In the genomic region with DNA sequence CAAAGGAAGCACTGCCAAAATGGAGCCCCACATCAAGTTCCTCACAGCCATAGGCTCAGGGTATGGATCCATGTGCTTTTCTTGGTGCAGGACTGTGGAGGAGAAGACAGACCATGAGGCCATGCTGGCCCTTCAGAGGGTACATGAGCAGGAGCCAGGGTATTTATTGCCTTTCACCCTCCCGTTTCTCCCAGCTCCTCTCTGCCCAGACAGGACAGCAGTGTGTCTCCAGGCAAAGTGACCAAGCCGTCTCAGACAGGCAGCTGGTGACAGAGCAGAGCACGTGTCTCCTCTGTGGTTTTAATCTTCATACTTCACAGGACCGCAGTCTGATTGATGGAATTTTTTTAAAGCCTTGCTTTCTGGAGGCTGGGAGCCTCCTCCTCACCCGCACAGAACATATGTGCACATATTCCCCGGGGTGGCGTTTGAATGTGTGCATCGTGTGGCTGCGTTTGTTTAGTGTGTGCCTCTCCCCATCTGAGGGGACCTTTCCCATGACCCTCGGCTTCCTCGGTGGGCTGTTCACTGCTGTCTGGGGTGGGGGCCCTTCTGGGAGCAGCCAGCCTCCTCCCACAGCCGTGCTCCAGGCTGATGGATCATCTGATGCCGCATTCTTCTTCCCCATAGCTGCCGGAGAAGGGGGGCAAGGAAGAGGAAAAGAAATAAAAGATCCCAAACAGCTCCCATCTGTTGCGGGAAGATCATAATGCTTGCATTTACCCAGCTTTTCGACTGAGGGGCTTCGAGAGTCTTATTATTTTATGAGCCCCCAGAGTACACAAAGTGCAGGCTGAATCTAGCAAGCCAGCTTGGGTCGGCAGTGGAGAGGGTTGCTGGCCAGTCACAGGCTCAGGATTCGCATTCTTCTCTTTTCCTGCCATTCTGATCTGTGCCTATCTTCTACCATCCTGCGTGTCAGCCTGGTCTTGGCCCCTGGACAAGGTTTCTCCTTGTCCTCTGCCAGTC, we compare ENCODE assay signal across 8 mouse cellular contexts.
DNase-seq lines count a peak whose midpoint lies in the region; ATAC-seq and TF ChIP-seq lines count a peak whose summit lies in the region.

No protein-coding gene starts in this region.

- no peaks in the 10 kb centered on the region for H3K9me3 ChIP-seq in limb, embryonic 14.5 days (ENCODE audit: control insufficient read depth, low read length)

- peak overlapping the region; percentile 34 for H3K4me2 ChIP-seq in limb, embryonic 14.5 days (replicated peaks; ENCODE audit: low read depth, low read length, severe bottlenecking)

- H3K27ac ChIP-seq in limb, embryonic 14.5 days (replicated peaks; ENCODE audit: low read depth, low read length): no peak overlapping the region

- H3K9ac ChIP-seq in limb, embryonic 14.5 days (ENCODE audit: low read depth, low read length, severe bottlenecking): peak overlapping the region; percentile 13; the same call in 1 of the 2 replicates

- H3ac ChIP-seq in C2C12 (ENCODE audit: control insufficient read depth, insufficient read length, low read depth): peak overlapping the region; percentile 7

- H3K36me3 ChIP-seq in C2C12 (ENCODE audit: control insufficient read depth, insufficient read depth): no peaks in the 10 kb centered on the region
- H3K36me3 ChIP-seq in limb, embryonic 14.5 days (ENCODE audit: control insufficient read depth, insufficient read depth, low read length): no peaks in the 10 kb centered on the region

- no peaks in the 10 kb centered on the region for H3K27me3 ChIP-seq in C2C12 (ENCODE audit: control insufficient read depth, insufficient read depth, insufficient read length)
- no peaks in the 10 kb centered on the region for H3K27me3 ChIP-seq in limb, embryonic 14.5 days (ENCODE audit: control insufficient read depth, insufficient read depth, low read length)

- peak; percentile 73 for ATAC-seq in limb, embryonic 14.5 days (ENCODE audit: low FRiP score, low read depth)

- H3K4me1 ChIP-seq in limb, embryonic 14.5 days (ENCODE audit: control insufficient read depth, insufficient read depth, low read length): peaks cover 9% of the 10 kb centered on the region

- H3K4me3 ChIP-seq in C2C12 (ENCODE audit: insufficient read depth, poor library complexity, severe bottlenecking): no peak overlapping the region
- H3K4me3 ChIP-seq in limb, embryonic 14.5 days (replicated peaks; ENCODE audit: low read length): no peak overlapping the region

- TF ChIP-seq POLR2A in limb, embryonic 14.5 days (IDR thresholded peaks at IDR 0.05; ENCODE audit: borderline replicate concordance, extremely low read depth, insufficient read depth, insufficient read length): no peak

- H3K79me3 ChIP-seq in C2C12 (ENCODE audit: low read depth): no peaks in the 10 kb centered on the region

- WGBS in limb, embryonic 14.5 days: 21% methylated on average over 20 of the region's 20 CpGs

- H3K79me2 ChIP-seq in C2C12 (ENCODE audit: control insufficient read depth, insufficient read depth): no peaks in the 10 kb centered on the region

- DNase-seq in frontal cortex, postnatal 36 days (ENCODE audit: low spot score in 2 of 2): peak; percentile 30 to 42
- DNase-seq in frontal cortex, postnatal 10 days (ENCODE audit: low spot score in 2 of 2): no peak
- peak; percentile 30 for DNase-seq in forelimb bud, embryonic 11.5 days (ENCODE audit: low read depth, low spot score)
- peak; percentile 58 for DNase-seq in limb, embryonic 14.5 days (ENCODE audit: low spot score)
- DNase-seq in telencephalon, adult 2 months (ENCODE audit: low read depth, low spot score): peak; percentile 32
- DNase-seq in T-cell, adult 2 months (ENCODE audit: low spot score): no peak
- no peak for DNase-seq in ovary, adult 18-20 months (ENCODE audit: low spot score)

- TF ChIP-seq CTCF in C2C12 (IDR thresholded peaks at IDR 0.05; ENCODE audit: control insufficient read depth, insufficient read depth, insufficient read length): no peak

TF ChIP-seq in C2C12, 6 proteins besides CTCF, POLR2A, EP300 and RAD21:
- TF ChIP-seq USF1 (IDR thresholded peaks at IDR 0.05; ENCODE audit: low read depth): peak; percentile 84
- TF ChIP-seq MYOG (IDR thresholded peaks at IDR 0.05; ENCODE audit: control insufficient read depth, extremely low read depth, insufficient read length): no peak
- TF ChIP-seq MAX (IDR thresholded peaks at IDR 0.05): peak; percentile 32
- peak; percentile 77 for TF ChIP-seq MYOD1 (IDR thresholded peaks at IDR 0.05; ENCODE audit: control insufficient read depth, insufficient read length, low read depth)

Comparison
In these comparisons a context has a peak if more than half of its experiments do, and no peak if none do; other contexts are left out.
1. DNase-seq: peak in frontal cortex, postnatal 36 days (2 of 2), forelimb bud, embryonic 11.5 days (single experiment), limb, embryonic 14.5 days (single experiment) and telencephalon, adult 2 months (single experiment); none in frontal cortex, postnatal 10 days (0 of 2), T-cell, adult 2 months (single experiment) and ovary, adult 18-20 months (single experiment).